ENCODE assay signal across 10 mouse cellular contexts in genomic region chr11:21999396-22000315, GRCm38 (mm10). TPM values are rescaled to one million over a fixed set of nuclear protein-coding genes. Genes with fewer than 3 reads are reported as not detected.
A peak's percentile ranks its signal among the peaks of the same experiment; 100 is the strongest.
DNase-seq lines count a peak whose midpoint lies in the region; ATAC-seq lines count a peak whose summit lies in the region.
"Had no signal": no experiment of that assay in that cellular context is flagged by ENCODE, and none has a peak within 500 bp of the region (broad histone marks: within the 10 kb centered on the region; RNA-seq: fewer than 3 reads in every experiment).

No protein-coding gene starts in this region.

- H3K9me3 ChIP-seq in hindbrain, embryonic 10.5 days: no peaks in the 10 kb centered on the region
- no peaks in the 10 kb centered on the region for H3K9me3 ChIP-seq in hindbrain, embryonic 16.5 days (ENCODE audit: control insufficient read depth, low read length)
- H3K9me3 ChIP-seq in hindbrain, embryonic 14.5 days (ENCODE audit: control insufficient read depth, low read length): no peaks in the 10 kb centered on the region

- peaks cover 100% of the 10 kb centered on the region for H3K27me3 ChIP-seq in hindbrain, embryonic 10.5 days (ENCODE audit: insufficient read depth, poor library complexity, severe bottlenecking)
- H3K27me3 ChIP-seq in hindbrain, embryonic 16.5 days (replicated peaks; ENCODE audit: control insufficient read depth, insufficient read depth, low read length): peaks cover 56% of the 10 kb centered on the region
- H3K27me3 ChIP-seq in hindbrain, embryonic 14.5 days (ENCODE audit: control insufficient read depth, insufficient read depth, low read length): peaks cover 94% of the 10 kb centered on the region

- peak overlapping the region; percentile 62 for H3K27ac ChIP-seq in hindbrain, embryonic 10.5 days
- H3K27ac ChIP-seq in hindbrain, embryonic 16.5 days (ENCODE audit: low read depth, low read length): no peak overlapping the region
- H3K27ac ChIP-seq in hindbrain, embryonic 14.5 days: no peak overlapping the region

- peaks cover 67% of the 10 kb centered on the region for H3K4me1 ChIP-seq in hindbrain, embryonic 10.5 days (replicated peaks)
- H3K4me1 ChIP-seq in hindbrain, embryonic 16.5 days (ENCODE audit: control insufficient read depth, insufficient read depth, low read depth, low read length): peaks cover 17% of the 10 kb centered on the region
- peaks cover 7% of the 10 kb centered on the region; the same call in 1 of the 2 replicates for H3K4me1 ChIP-seq in hindbrain, embryonic 14.5 days (replicated peaks; ENCODE audit: control insufficient read depth, insufficient read depth, low read length)

- no peak overlapping the region for H3K9ac ChIP-seq in hindbrain, embryonic 16.5 days (ENCODE audit: low read depth, low read length)
- no peak overlapping the region for H3K9ac ChIP-seq in hindbrain, embryonic 14.5 days

- peak overlapping the region; percentile 70 for H3K4me3 ChIP-seq in hindbrain, embryonic 10.5 days
- H3K4me3 ChIP-seq in hindbrain, embryonic 16.5 days (ENCODE audit: low read length): no peak overlapping the region; the same call in 1 of the 2 replicates
- H3K4me3 ChIP-seq in hindbrain, embryonic 14.5 days (replicated peaks; ENCODE audit: low read length): peak overlapping the region; percentile 36

- no peak for ATAC-seq in hindbrain, embryonic 16.5 days
- ATAC-seq in hindbrain, embryonic 14.5 days (ENCODE audit: low FRiP score): no peak
- ATAC-seq in erythroid progenitor cell, adult 5-6 weeks (replicated peaks; ENCODE audit: low FRiP score, poor library complexity, severe bottlenecking): no peak

- H3K36me3 ChIP-seq in hindbrain, embryonic 10.5 days: no peaks in the 10 kb centered on the region
- no peaks in the 10 kb centered on the region for H3K36me3 ChIP-seq in hindbrain, embryonic 16.5 days (ENCODE audit: control insufficient read depth, insufficient read depth, low read length)
- no peaks in the 10 kb centered on the region for H3K36me3 ChIP-seq in hindbrain, embryonic 14.5 days (replicated peaks; ENCODE audit: control insufficient read depth, insufficient read depth)
- H3K36me3 ChIP-seq: G1E had no signal

- DNase-seq in hindbrain, embryonic 10.5 days (ENCODE audit: low spot score): peak; percentile 56
- DNase-seq in right cerebral cortex, postnatal 4 days: peak; percentile 22
- DNase-seq in right cerebral cortex, postnatal 14 days: no peak
- no peak for DNase-seq in hindbrain, embryonic 14.5 days (ENCODE audit: low spot score)
- DNase-seq in spleen, postnatal 4 days (ENCODE audit: low spot score in 2 of 2): no peak
- DNase-seq in thymus, adult 18-20 months: no peak

- WGBS in hindbrain, embryonic 10.5 days: 2% methylated on average over 31 of the region's 31 CpGs
- WGBS in hindbrain, embryonic 16.5 days: 7% methylated on average over 31 of the region's 31 CpGs
- WGBS in hindbrain, embryonic 14.5 days: 5% methylated on average over 31 of the region's 31 CpGs

- no peak overlapping the region; the same call in 1 of the 2 replicates for H3K4me2 ChIP-seq in hindbrain, embryonic 16.5 days (ENCODE audit: low read length)
- peak overlapping the region; percentile 60; the same call in 1 of the 2 replicates for H3K4me2 ChIP-seq in hindbrain, embryonic 14.5 days (replicated peaks)

RNA-seq across cellular contexts. Expression of gene Otx1, which starts 3.0 kb away (rescaled TPM):
- polyA plus RNA-seq in hindbrain, embryonic 10.5 days (2016; fragmentation: Nextera tagmentation; extraction: Ambion mirVana): 2.9 and 5.3 TPM in 2 replicates
- 0.51 and 0.92 TPM in 2 replicates for polyA plus RNA-seq in hindbrain, embryonic 16.5 days (2015; fragmentation: Nextera tagmentation; extraction: Ambion mirVana)
- 0.37 and 1.6 TPM in 2 replicates for polyA plus RNA-seq in hindbrain, embryonic 14.5 days (2014; fragmentation: Nextera tagmentation; extraction: Ambion mirVana)
- total RNA-seq in erythroid progenitor cell, adult 5-6 weeks (2015; ENCODE audit: low replicate concordance): not detected in 2 replicates
- total RNA-seq in erythroid progenitor cell, adult 5-6 weeks (2017; ENCODE audit: low replicate concordance): not detected in 2 replicates
- polyA plus RNA-seq: small intestine, adult 2 months had no signal

Comparison
In these comparisons a context has a peak if more than half of its experiments do, and no peak if none do; other contexts are left out.
1. DNase-seq: peak in hindbrain, embryonic 10.5 days (single experiment) and right cerebral cortex, postnatal 4 days (single experiment); none in right cerebral cortex, postnatal 14 days (single experiment), hindbrain, embryonic 14.5 days (single experiment), spleen, postnatal 4 days (0 of 2) and thymus, adult 18-20 months (0 of 2).